Mouse (Mus musculus): ENCODE results near the gene Chrna5. TPM values are rescaled to one million over a fixed set of nuclear protein-coding genes. Genes with fewer than 3 reads are reported as not detected.

Chrna5 gene
- polyA plus RNA-seq, 1 experiment from 2014 or later = 3.0 TPM

- H3K9me3 ChIP-seq = no peaks in the 10 kb centered on the region
- peaks cover 33% of the 10 kb centered on the region for H3K27me3 ChIP-seq (replicated peaks)
- no peaks in the 10 kb centered on the region for H3K36me3 ChIP-seq
- ATAC-seq (ENCODE audit: insufficient read depth, low FRiP score, low read depth) = peak; percentile 79
- H3K4me3 ChIP-seq (replicated peaks) = peak overlapping the region; percentile 63
- WGBS = under 1% methylated on average over 85 of the region's 85 CpGs
- peak overlapping the region; percentile 98 for H3K4me2 ChIP-seq
- no peak overlapping the region for H3K27ac ChIP-seq
- 0 out of 2 replicates have a peak, but pooled peaks cover 2% of the 10 kb centered on the region for H3K4me1 ChIP-seq
- 0 out of 2 replicates have a peak overlapping the region, but pooled peaks have one; percentile 11 for H3K9ac ChIP-seq
Measured at GRCm38 (mm10) chr9:54981291-54982191, 861 bp downstream of the Chrna5 start.

GRCm38 (mm10) chr9:54982401-54982800, 1.7 kb downstream of the Chrna5 start:
- ATAC-seq (ENCODE audit: insufficient read depth, low FRiP score, low read depth) = no peak
- no peak overlapping the region for H3K9ac ChIP-seq
- WGBS = 9% methylated on average over 7 of the region's 7 CpGs
- 0 out of 2 replicates have a peak, but pooled peaks cover 2% of the 10 kb centered on the region for H3K4me1 ChIP-seq
- H3K4me2 ChIP-seq = peak overlapping the region; percentile 98; the same call in 1 of the 2 replicates
- H3K27me3 ChIP-seq (replicated peaks) = peaks cover 33% of the 10 kb centered on the region
- H3K27ac ChIP-seq = no peak overlapping the region
- H3K9me3 ChIP-seq = no peaks in the 10 kb centered on the region
- no peaks in the 10 kb centered on the region for H3K36me3 ChIP-seq
- H3K4me3 ChIP-seq (replicated peaks) = peak overlapping the region; percentile 63

- Histone ChIP-seq H3K27me3 (replicated peaks) (no peaks in the 10 kb centered on the region), H3K36me3 (no peaks in the 10 kb centered on the region), H3K9ac (no peak overlapping the region), H3K4me1 (no peaks in the 10 kb centered on the region), H3K4me2 (no peak overlapping the region), H3K4me3 (replicated peaks) (no peak overlapping the region), H3K27ac (no peak overlapping the region), H3K9me3 (no peaks in the 10 kb centered on the region)
- WGBS = 73% methylated on average over 3 of the region's 3 CpGs
- no peak for ATAC-seq (ENCODE audit: insufficient read depth, low FRiP score, low read depth)
Measured at GRCm38 (mm10) chr9:54990362-54990761, 9.7 kb downstream of the Chrna5 start.

GRCm38 (mm10) chr9:54994381-54994780, 13.7 kb downstream of the Chrna5 start:
- Histone ChIP-seq H3K4me2 (no peak overlapping the region), H3K27ac (no peak overlapping the region), H3K27me3 (replicated peaks) (no peaks in the 10 kb centered on the region), H3K4me1 (no peaks in the 10 kb centered on the region), H3K9me3 (no peaks in the 10 kb centered on the region), H3K36me3 (no peaks in the 10 kb centered on the region), H3K4me3 (replicated peaks) (no peak overlapping the region), H3K9ac (no peak overlapping the region)
- ATAC-seq (ENCODE audit: insufficient read depth, low FRiP score, low read depth) = no peak
- WGBS = 63% methylated on average over 3 of the region's 3 CpGs

GRCm38 (mm10) chr9:54995645-54996044, 15.0 kb downstream of the Chrna5 start:
- Histone ChIP-seq H3K36me3 (no peaks in the 10 kb centered on the region), H3K9me3 (no peaks in the 10 kb centered on the region), H3K4me1 (no peaks in the 10 kb centered on the region), H3K27ac (no peak overlapping the region), H3K4me3 (replicated peaks) (no peak overlapping the region), H3K9ac (no peak overlapping the region), H3K27me3 (replicated peaks) (no peaks in the 10 kb centered on the region), H3K4me2 (no peak overlapping the region)
- WGBS = 66% methylated on average over 3 of the region's 3 CpGs
- no peak for ATAC-seq (ENCODE audit: insufficient read depth, low FRiP score, low read depth)

- Histone ChIP-seq H3K4me3 (replicated peaks) (no peak overlapping the region), H3K27me3 (replicated peaks) (no peaks in the 10 kb centered on the region), H3K9ac (no peak overlapping the region), H3K4me1 (no peaks in the 10 kb centered on the region), H3K4me2 (no peak overlapping the region), H3K27ac (no peak overlapping the region), H3K9me3 (no peaks in the 10 kb centered on the region), H3K36me3 (no peaks in the 10 kb centered on the region)
- 50% methylated on average over 4 of the region's 4 CpGs for WGBS
- no peak for ATAC-seq (ENCODE audit: insufficient read depth, low FRiP score, low read depth)
Measured at GRCm38 (mm10) chr9:55003609-55004008, 22.9 kb downstream of the Chrna5 start.

GRCm38 (mm10) chr9:55009692-55010091, 29.0 kb downstream of the Chrna5 start:
- WGBS = 60% methylated on average over 2 of the region's 2 CpGs
- Histone ChIP-seq H3K27me3 (replicated peaks) (no peaks in the 10 kb centered on the region), H3K36me3 (no peaks in the 10 kb centered on the region), H3K4me1 (no peaks in the 10 kb centered on the region), H3K9me3 (no peaks in the 10 kb centered on the region), H3K4me2 (no peak overlapping the region), H3K27ac (no peak overlapping the region), H3K9ac (no peak overlapping the region), H3K4me3 (replicated peaks) (no peak overlapping the region)
- no peak for ATAC-seq (ENCODE audit: insufficient read depth, low FRiP score, low read depth)

GRCm38 (mm10) chr9:55010588-55011350, 30.1 kb downstream of the Chrna5 start:
- Histone ChIP-seq H3K27ac (no peak overlapping the region), H3K4me1 (no peaks in the 10 kb centered on the region), H3K9me3 (no peaks in the 10 kb centered on the region), H3K9ac (no peak overlapping the region), H3K27me3 (replicated peaks) (no peaks in the 10 kb centered on the region), H3K4me2 (no peak overlapping the region), H3K36me3 (no peaks in the 10 kb centered on the region), H3K4me3 (replicated peaks) (no peak overlapping the region)
- no peak for ATAC-seq (ENCODE audit: insufficient read depth, low FRiP score, low read depth)
- 31% methylated on average over 6 of the region's 6 CpGs for WGBS

- no peak overlapping the region for H3K4me3 ChIP-seq (replicated peaks)
- no peak for ATAC-seq (ENCODE audit: insufficient read depth, low FRiP score, low read depth)
- H3K4me1 ChIP-seq = no peaks in the 10 kb centered on the region
- H3K4me2 ChIP-seq = no peak overlapping the region
- H3K27ac ChIP-seq = no peak overlapping the region
- 69% methylated on average over 3 of the region's 3 CpGs for WGBS
- H3K9me3 ChIP-seq = no peaks in the 10 kb centered on the region
- H3K36me3 ChIP-seq = no peaks in the 10 kb centered on the region
- no peaks in the 10 kb centered on the region for H3K27me3 ChIP-seq (replicated peaks)
- no peak overlapping the region for H3K9ac ChIP-seq
Measured at GRCm38 (mm10) chr9:55016926-55017325, 36.2 kb downstream of the Chrna5 start.

GRCm38 (mm10) chr9:55023326-55023725, 42.6 kb downstream of the Chrna5 start:
- no peak for ATAC-seq (ENCODE audit: insufficient read depth, low FRiP score, low read depth)
- Histone ChIP-seq H3K27ac (no peak overlapping the region), H3K4me1 (peaks cover 7% of the 10 kb centered on the region), H3K4me2 (no peak overlapping the region), H3K9ac (no peak overlapping the region), H3K36me3 (no peaks in the 10 kb centered on the region), H3K27me3 (replicated peaks) (peaks cover 35% of the 10 kb centered on the region), H3K4me3 (replicated peaks) (no peak overlapping the region), H3K9me3 (no peaks in the 10 kb centered on the region)
- WGBS = 80% methylated on average over 5 of the region's 5 CpGs

- no peaks in the 10 kb centered on the region for H3K9me3 ChIP-seq
- no peak overlapping the region for H3K27ac ChIP-seq
- no peaks in the 10 kb centered on the region for H3K36me3 ChIP-seq
- no peak overlapping the region for H3K9ac ChIP-seq
- ATAC-seq (ENCODE audit: insufficient read depth, low FRiP score, low read depth) = no peak
- 40% methylated on average over 13 of the region's 13 CpGs for WGBS
- H3K4me3 ChIP-seq (replicated peaks) = no peak overlapping the region
- H3K27me3 ChIP-seq (replicated peaks) = peaks cover 35% of the 10 kb centered on the region
- peaks cover 7% of the 10 kb centered on the region for H3K4me1 ChIP-seq
- H3K4me2 ChIP-seq = no peak overlapping the region
Measured at GRCm38 (mm10) chr9:55023902-55024583, 43.4 kb downstream of the Chrna5 start.
